In the genomic region with DNA sequence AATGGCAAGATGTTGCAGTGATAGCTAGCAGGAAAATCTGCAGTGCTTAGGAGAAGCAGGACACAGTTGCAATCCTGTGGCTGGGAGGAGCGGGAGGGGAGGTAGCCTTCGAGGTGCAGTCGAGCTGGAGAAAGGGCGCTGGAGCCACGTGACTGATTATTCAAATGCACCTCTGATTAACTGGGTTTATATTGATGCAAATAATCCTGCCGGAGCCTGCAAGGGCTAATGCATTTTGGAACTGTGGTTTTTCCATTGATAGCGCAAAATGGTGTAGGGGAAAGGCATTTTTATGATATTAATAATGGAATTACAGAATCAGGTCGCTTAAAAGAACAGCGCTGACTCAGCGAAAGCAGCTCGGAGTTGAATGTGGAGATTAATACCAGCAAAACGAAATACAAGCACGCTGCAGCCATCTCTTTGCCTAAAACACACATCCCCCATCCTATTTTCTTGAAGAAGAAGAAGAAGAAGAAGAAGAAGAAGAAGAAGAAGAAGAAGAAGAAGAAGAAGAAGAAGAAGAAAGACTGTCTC, we compare ENCODE assay signal across 11 mouse cellular contexts.
DNase-seq lines count a peak whose midpoint lies in the region; ATAC-seq and TF ChIP-seq lines count a peak whose summit lies in the region.
"Had no signal": no experiment of that assay in that cellular context is flagged by ENCODE, and none has a peak within 500 bp of the region (broad histone marks: within the 10 kb centered on the region; RNA-seq: fewer than 3 reads in every experiment).

No protein-coding gene starts in this region.

- no peak overlapping the region for H3K9ac ChIP-seq in heart, adult 2 months (ENCODE audit: low read depth, low read length)
- no peak overlapping the region for H3K9ac ChIP-seq in MEL (ENCODE audit: control insufficient read depth, low read depth, low read length, poor library complexity, severe bottlenecking)
- peak overlapping the region; percentile 40 for H3K9ac ChIP-seq in forebrain, embryonic 16.5 days (replicated peaks; ENCODE audit: low read depth, low read length)
- H3K9ac ChIP-seq in midbrain, embryonic 13.5 days (replicated peaks) = peak overlapping the region; percentile 45; the same call in 1 of the 2 replicates
- H3K9ac ChIP-seq in liver, embryonic 12.5 days = no peak overlapping the region

- no peak for TF ChIP-seq RAD21 in MEL (IDR thresholded peaks at IDR 0.05; ENCODE audit: low read depth, low read length)

- intact Hi-C loops in heart, adult 2 months (cut with DNase I) = no loop called here
- intact Hi-C loops in left cerebral cortex, postnatal 4 days (cut with DNase I) = no loop called here

- no peak for DNase-seq in heart, adult 2 months
- no peak for DNase-seq in heart, postnatal 4 days
- no peak for DNase-seq in MEL (ENCODE audit: low read depth, low spot score)
- no peak for DNase-seq in right cerebral cortex, adult 18-20 months
- DNase-seq in left cerebral cortex, postnatal 4 days = no peak
- DNase-seq: cerebellum, adult 9-11 months; gastrocnemius, postnatal 25 days had no signal

- H3K4me3 ChIP-seq in heart, adult 2 months = no peak overlapping the region
- no peak overlapping the region for H3K4me3 ChIP-seq in MEL (ENCODE audit: control insufficient read depth in 1 of 2, insufficient read depth in 1 of 2, low read depth in 2 of 2, low read length in 2 of 2)
- H3K4me3 ChIP-seq in forebrain, embryonic 16.5 days (replicated peaks; ENCODE audit: low read length) = peak overlapping the region; percentile 27
- H3K4me3 ChIP-seq in midbrain, embryonic 13.5 days (replicated peaks) = peak overlapping the region; percentile 24
- no peak overlapping the region for H3K4me3 ChIP-seq in liver, embryonic 12.5 days
- H3K4me3 ChIP-seq: megakaryocyte, embryonic 14.5 days had no signal

- peak; percentile 75 for ATAC-seq in forebrain, embryonic 16.5 days
- peak; percentile 81 for ATAC-seq in midbrain, embryonic 13.5 days
- ATAC-seq in liver, embryonic 12.5 days = no peak

- peak overlapping the region; percentile 61 for H3K27ac ChIP-seq in heart, adult 2 months
- H3K27ac ChIP-seq in MEL (ENCODE audit: control insufficient read depth, low read depth, low read length) = no peak overlapping the region
- no peak overlapping the region for H3K27ac ChIP-seq in forebrain, embryonic 16.5 days (ENCODE audit: low read length)
- peak overlapping the region; percentile 44 for H3K27ac ChIP-seq in midbrain, embryonic 13.5 days
- no peak overlapping the region for H3K27ac ChIP-seq in liver, embryonic 12.5 days

- H3K36me3 ChIP-seq in heart, adult 2 months (ENCODE audit: control insufficient read depth, insufficient read depth, low read length) = peaks cover 2% of the 10 kb centered on the region; the same call in 1 of the 2 replicates
- no peaks in the 10 kb centered on the region for H3K36me3 ChIP-seq in MEL (ENCODE audit: control insufficient read depth in 1 of 2, insufficient read depth in 2 of 2, low read length in 2 of 2)
- no peaks in the 10 kb centered on the region for H3K36me3 ChIP-seq in forebrain, embryonic 16.5 days (ENCODE audit: control insufficient read depth, insufficient read depth)
- no peaks in the 10 kb centered on the region for H3K36me3 ChIP-seq in midbrain, embryonic 13.5 days
- H3K36me3 ChIP-seq in liver, embryonic 12.5 days = no peaks in the 10 kb centered on the region

- 61% methylated on average over 13 of the region's 13 CpGs for WGBS in heart, adult 2 months
- WGBS in forebrain, embryonic 16.5 days = 14% methylated on average over 13 of the region's 13 CpGs
- 14% methylated on average over 13 of the region's 13 CpGs for WGBS in midbrain, embryonic 13.5 days
- WGBS in liver, embryonic 12.5 days (ENCODE audit: insufficient replicate concordance) = 24% methylated on average over 13 of the region's 13 CpGs

- TF ChIP-seq EP300 in heart, adult 2 months (IDR thresholded peaks at IDR 0.05; ENCODE audit: insufficient read depth, low read depth, low read length) = no peak
- no peak for TF ChIP-seq EP300 in MEL (IDR thresholded peaks at IDR 0.05; ENCODE audit: low read depth in 1 of 2, low read length in 2 of 2)

- no peak for TF ChIP-seq POLR2A in heart, adult 2 months (IDR thresholded peaks at IDR 0.05; ENCODE audit: insufficient read depth, low read depth, low read length)
- no peak for TF ChIP-seq POLR2A in MEL (IDR thresholded peaks at IDR 0.05; ENCODE audit: control insufficient read depth in 1 of 2, insufficient read depth in 1 of 2, low read depth in 1 of 2, low read length in 2 of 2, poor library complexity in 1 of 2)

- H3K9me3 ChIP-seq in MEL (replicated peaks; ENCODE audit: insufficient read depth, low read length) = no peaks in the 10 kb centered on the region
- no peaks in the 10 kb centered on the region for H3K9me3 ChIP-seq in forebrain, embryonic 16.5 days (ENCODE audit: control insufficient read depth, low read length)
- no peaks in the 10 kb centered on the region for H3K9me3 ChIP-seq in midbrain, embryonic 13.5 days
- no peaks in the 10 kb centered on the region for H3K9me3 ChIP-seq in liver, embryonic 12.5 days (replicated peaks)

- H3K27me3 ChIP-seq in heart, adult 2 months (ENCODE audit: control insufficient read depth, insufficient read depth, low read length) = no peaks in the 10 kb centered on the region
- no peaks in the 10 kb centered on the region for H3K27me3 ChIP-seq in MEL (ENCODE audit: control insufficient read depth in 1 of 2, insufficient read depth in 2 of 2, low read length in 2 of 2)
- H3K27me3 ChIP-seq in forebrain, embryonic 16.5 days (replicated peaks; ENCODE audit: control insufficient read depth, insufficient read depth, low read length) = no peaks in the 10 kb centered on the region
- 0 out of 2 replicates have a peak, but pooled peaks cover 5% of the 10 kb centered on the region for H3K27me3 ChIP-seq in midbrain, embryonic 13.5 days
- no peaks in the 10 kb centered on the region; the same call in 1 of the 2 replicates for H3K27me3 ChIP-seq in liver, embryonic 12.5 days (replicated peaks)
- H3K27me3 ChIP-seq: megakaryocyte, embryonic 14.5 days had no signal

- TF ChIP-seq CTCF in heart, adult 2 months (IDR thresholded peaks at IDR 0.05) = no peak
- TF ChIP-seq CTCF in MEL (IDR thresholded peaks at IDR 0.05 in 2 of 3, conservative IDR thresholded peaks at IDR 0.05 in 1 of 3; ENCODE audit: control insufficient read depth in 1 of 3, insufficient read depth in 1 of 3, low read depth in 2 of 3, low read length in 3 of 3, poor library complexity in 1 of 3, severe bottlenecking in 1 of 3) = no peak

- peaks cover 10% of the 10 kb centered on the region for H3K4me1 ChIP-seq in heart, adult 2 months (ENCODE audit: control insufficient read depth, insufficient read depth, low read length)
- H3K4me1 ChIP-seq in MEL (ENCODE audit: control insufficient read depth in 1 of 2, insufficient read depth in 2 of 2, low read length in 2 of 2) = no peaks in the 10 kb centered on the region
- H3K4me1 ChIP-seq in forebrain, embryonic 16.5 days (replicated peaks; ENCODE audit: control insufficient read depth, insufficient read depth, low read length) = peaks cover 12% of the 10 kb centered on the region
- H3K4me1 ChIP-seq in midbrain, embryonic 13.5 days (replicated peaks) = peaks cover 26% of the 10 kb centered on the region
- no peaks in the 10 kb centered on the region for H3K4me1 ChIP-seq in liver, embryonic 12.5 days
- H3K4me1 ChIP-seq: megakaryocyte, embryonic 14.5 days had no signal

- no peaks in the 10 kb centered on the region for H3K79me2 ChIP-seq in heart, adult 2 months (replicated peaks; ENCODE audit: control insufficient read depth, insufficient read depth, low read length)
- H3K79me2 ChIP-seq in MEL (ENCODE audit: control insufficient read depth, insufficient read depth, low read length, poor library complexity) = no peaks in the 10 kb centered on the region

- peak overlapping the region; percentile 52 for H3K4me2 ChIP-seq in forebrain, embryonic 16.5 days (ENCODE audit: low read length)
- H3K4me2 ChIP-seq in midbrain, embryonic 13.5 days (replicated peaks) = peak overlapping the region; percentile 46
- H3K4me2 ChIP-seq in liver, embryonic 12.5 days = no peak overlapping the region

TF ChIP-seq in MEL, 35 proteins besides CTCF, POLR2A, EP300 and RAD21:
- TF ChIP-seq NRF1 (IDR thresholded peaks at IDR 0.05; ENCODE audit: insufficient read depth, low read depth, low read length, poor library complexity, severe bottlenecking) (no peak), MAFK (IDR thresholded peaks at IDR 0.05; ENCODE audit: borderline replicate concordance, low read depth, low read length) (0 out of 2 replicates have a peak, but pooled peaks have one; percentile 35)

Comparison
In these comparisons a context has a peak if more than half of its experiments do, and no peak if none do; other contexts are left out.
1. H3K27ac ChIP-seq: peak in heart, adult 2 months (single experiment) and midbrain, embryonic 13.5 days (single experiment); none in MEL (single experiment), forebrain, embryonic 16.5 days (single experiment) and liver, embryonic 12.5 days (single experiment).
2. H3K4me3 ChIP-seq: peak in forebrain, embryonic 16.5 days (single experiment) and midbrain, embryonic 13.5 days (single experiment); none in heart, adult 2 months (single experiment), MEL (0 of 2) and liver, embryonic 12.5 days (single experiment).
3. H3K9ac ChIP-seq: peak in forebrain, embryonic 16.5 days (single experiment) and midbrain, embryonic 13.5 days (single experiment); none in heart, adult 2 months (single experiment), MEL (single experiment) and liver, embryonic 12.5 days (single experiment).